Mouse (Mus musculus) natural killer cell, adult 2 months (primary cell): Measurements from ENCODE around the gene Vmn1r5.
A peak's percentile ranks its signal among the peaks of the same experiment; 100 is the strongest.
"Not testable (repeated sequence)": the region's sequence is repeated elsewhere in the genome, so short reads cannot be mapped to it uniquely, and the experiment has no call there.

Experiments
- DNase-seq, 2 experiments: peaks; one replicate each; pipeline ENCODE4 v3.0.0; 2022; ENCODE audit warnings: low spot score in 2 of 2

Vmn1r5 gene

GRCm38 (mm10) chr6:56969973-56970372 is at the start of gene Vmn1r5:
Gene Vmn1r5 (plus strand): TSS chr6:56970273.
- no peak for DNase-seq

GRCm38 (mm10) chr6:56923331-56923725 is 46.7 kb upstream of the Vmn1r5 start:
- peak in 1 of 2 experiments; percentile 16 for DNase-seq

GRCm38 (mm10) chr6:56923726-56924707 is 46.1 kb upstream of the Vmn1r5 start, which contains the start of the genes Nt5c3 and Vmn1r4:
Gene Nt5c3 (minus strand): TSS chr6:56923932.
Gene Vmn1r4 (plus strand): TSS chr6:56924015.
- DNase-seq, result peak; percentile 90 to 92

GRCm38 (mm10) chr6:56931648-56932415 is 38.2 kb upstream of the Vmn1r5 start:
- peak in 1 of 2 experiments; percentile 25 for DNase-seq

GRCm38 (mm10) chr6:56932464-56932863 is 37.6 kb upstream of the Vmn1r5 start:
- no peak for DNase-seq

- DNase-seq, result no peak
Measured at GRCm38 (mm10) chr6:56934366-56934765, 35.7 kb upstream of the Vmn1r5 start.

GRCm38 (mm10) chr6:56956436-56956835 is 13.6 kb upstream of the Vmn1r5 start:
- no peak for DNase-seq

GRCm38 (mm10) chr6:56996943-56997342 is 26.9 kb downstream of the Vmn1r5 start, which contains the start of gene Vmn1r6:
Gene Vmn1r6 (plus strand): TSS chr6:56997243.
- DNase-seq, result no peak

GRCm38 (mm10) chr6:57025224-57025623 is 55.2 kb downstream of the Vmn1r5 start, which contains the start of gene Vmn1r7:
Gene Vmn1r7 (minus strand): TSS chr6:57025324.
- not testable (repeated sequence) for DNase-seq

- DNase-seq, result no peak
Measured at GRCm38 (mm10) chr6:57031984-57032383, 61.9 kb downstream of the Vmn1r5 start, which contains the start of gene Vmn1r8. Gene Vmn1r8 (plus strand): TSS chr6:57032284.

GRCm38 (mm10) chr6:57034674-57035073 is 64.6 kb downstream of the Vmn1r5 start:
- DNase-seq, result no peak
